Mouse (Mus musculus) liver, adult 2 months (tissue): ENCODE measurements around the gene Gmnn. TPM values are rescaled to one million over a fixed set of nuclear protein-coding genes. Genes with fewer than 3 reads are reported as not detected.

Source experiments
- DNase-seq: peaks from one replicate; pipeline ENCODE4 v3.0.0-alpha.2; 2011; ENCODE audit warnings: low read depth, low spot score; ENCODE audit errors: extremely low read depth
- H3K27ac ChIP-seq: fragments of 200-500 bp; replicated peaks from 2 replicates; pipeline ENCODE4 v1.5.1; 2012; ENCODE audit warnings: low read depth, mild to moderate bottlenecking, control low read depth, inconsistent platforms, low read length; ENCODE audit not compliant: insufficient read depth
- H3K27me3 ChIP-seq: fragments of 200-500 bp; 2 replicates; pipeline ENCODE4 v1.6.1; 2012; ENCODE audit warnings: mild to moderate bottlenecking, moderate library complexity, low read length, inconsistent platforms; ENCODE audit not compliant: control insufficient read depth, insufficient read depth
- H3K36me3 ChIP-seq: fragments of 200-500 bp; 2 replicates; pipeline ENCODE4 v1.6.1; 2012; ENCODE audit warnings: low read length, inconsistent platforms; ENCODE audit not compliant: control insufficient read depth, insufficient read depth
- H3K4me1 ChIP-seq: fragments of 200-500 bp; 2 replicates; pipeline ENCODE4 v1.6.1; 2011; ENCODE audit warnings: low read length; ENCODE audit not compliant: control insufficient read depth, insufficient read depth
- H3K4me3 ChIP-seq: fragments of 200-500 bp; 2 replicates; pipeline ENCODE4 v1.5.1; 2011; ENCODE audit warnings: low read depth, mild to moderate bottlenecking, control low read depth, low read length, moderate library complexity; ENCODE audit not compliant: insufficient read depth
- H3K79me2 ChIP-seq: fragments of 200-500 bp; 2 replicates; pipeline ENCODE4 v1.6.1; 2012; ENCODE audit warnings: inconsistent platforms, mild to moderate bottlenecking, low read length, moderate library complexity; ENCODE audit not compliant: control insufficient read depth, insufficient read depth
- H3K9ac ChIP-seq: fragments of 200-500 bp; 2 replicates; pipeline ENCODE4 v1.6.1; 2012; ENCODE audit warnings: low read depth, mild to moderate bottlenecking, control low read depth, inconsistent platforms, low read length
- CTCF ChIP-seq: fragments of 200-500 bp; IDR thresholded peaks from 2 replicates; pipeline ENCODE4 v1.5.1; 2011; ENCODE audit warnings: low read depth, low read length, control low read depth
- POLR2A ChIP-seq: fragments of 200-500 bp; IDR thresholded peaks from 2 replicates; pipeline ENCODE4 v1.6.1; 2011; ENCODE audit warnings: low read length, control low read depth; ENCODE audit not compliant: insufficient read depth; ENCODE audit errors: extremely low read depth
- WGBS: fragments of 180-500 bp; shearing (Covaris S2); methylation state at CpG from one replicate; pipeline ENCODE4 v1.1.7; 2018; 5-methylcytosine and 5-hydroxymethylcytosine counted together
- polyA plus RNA-seq: library from polyadenylated mRNA; depleted of rRNA; stranded (reverse); fragments of >200 nt; gene quantifications from 2 replicates; pipeline ENCODE4 v1.2.3, GENCODE M21; 2012
- total RNA-seq: library from RNA; depleted of rRNA; stranded (reverse); fragments of >200 nt; gene quantifications from 2 replicates; pipeline ENCODE4 v1.2.3, GENCODE M21; 2014

Gene Gmnn
- total and polyA plus RNA-seq, 2 experiments: 1.4 to 13.6 TPM

DNA sequence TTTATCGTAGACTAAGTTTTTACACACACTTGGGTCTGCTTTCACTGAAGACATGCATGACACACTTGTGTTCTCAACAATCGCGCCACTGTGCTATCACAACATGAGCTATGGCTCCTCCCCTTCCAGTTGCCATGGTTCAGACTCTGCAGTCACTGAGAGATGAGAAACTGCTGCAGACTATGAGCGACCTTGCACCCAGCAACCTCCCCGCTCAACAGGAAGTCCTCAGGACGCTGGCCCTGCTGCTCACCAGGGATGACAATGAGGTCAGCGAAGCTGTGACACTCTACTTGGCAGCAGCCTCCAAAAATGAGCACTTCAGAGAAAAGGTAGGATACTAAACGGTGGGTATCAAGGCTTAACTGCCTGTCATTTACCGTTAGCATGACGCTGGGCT lies 40.2 kb downstream of the Gmnn start:
- H3K4me1 ChIP-seq: no peaks in the 10 kb centered on the region
- H3K27ac ChIP-seq: no peak overlapping the region
- no peaks in the 10 kb centered on the region for H3K79me2 ChIP-seq
- no peak overlapping the region for H3K9ac ChIP-seq
- no peak overlapping the region for H3K4me3 ChIP-seq
- H3K27me3 ChIP-seq: no peaks in the 10 kb centered on the region
- TF ChIP-seq CTCF (no peak), POLR2A (no peak)
- DNase-seq: no peak
- 67% methylated on average over 10 of the region's 10 CpGs for WGBS
- H3K36me3 ChIP-seq: no peaks in the 10 kb centered on the region

DNA sequence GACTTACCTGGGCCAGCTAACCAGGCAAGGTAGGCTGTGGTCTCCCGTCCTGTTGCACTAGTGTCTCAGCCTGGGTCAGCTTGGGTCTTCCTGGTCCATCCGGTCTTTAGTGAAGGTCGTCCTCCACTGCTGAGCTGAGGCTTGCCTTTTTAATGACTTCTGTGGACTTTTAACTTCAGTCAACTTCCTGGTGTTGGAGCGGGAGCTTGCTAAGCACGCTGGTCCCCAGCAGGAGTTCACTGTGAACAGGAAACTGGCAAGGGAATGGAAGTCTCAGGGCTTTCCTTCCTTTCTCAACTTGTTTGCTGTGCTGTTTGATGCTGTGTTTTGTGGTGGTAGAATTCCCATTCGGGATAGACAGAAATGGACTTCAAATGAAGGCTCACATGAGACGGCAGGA lies 44.0 kb downstream of the Gmnn start:
- Histone ChIP-seq H3K36me3 (no peaks in the 10 kb centered on the region), H3K79me2 (no peaks in the 10 kb centered on the region), H3K4me3 (no peak overlapping the region), H3K9ac (no peak overlapping the region), H3K27ac (no peak overlapping the region), H3K27me3 (no peaks in the 10 kb centered on the region), H3K4me1 (no peaks in the 10 kb centered on the region)
- no peak for DNase-seq
- WGBS: 58% methylated on average over 7 of the region's 7 CpGs
- TF ChIP-seq POLR2A: no peak
- no peak for TF ChIP-seq CTCF

DNA sequence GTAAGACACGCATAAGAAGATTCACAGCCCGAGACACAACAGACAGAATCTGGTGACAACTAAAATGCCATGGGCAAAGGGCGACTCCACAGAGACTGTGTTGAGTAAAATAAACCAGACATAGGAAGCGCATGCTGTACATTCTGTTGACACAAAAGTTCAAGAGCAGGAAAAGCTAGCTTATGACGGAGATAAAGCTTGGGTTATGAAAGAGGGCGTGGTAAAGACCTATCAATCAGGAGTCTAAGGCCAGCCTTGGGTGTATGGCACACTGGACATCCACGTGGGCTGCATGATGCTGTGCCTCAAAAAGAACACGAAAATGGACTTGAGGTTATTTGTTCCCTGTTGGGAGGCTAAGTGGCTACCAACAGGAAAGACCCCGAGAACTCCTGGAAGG lies 45.3 kb downstream of the Gmnn start:
- no peak for TF ChIP-seq POLR2A
- no peak for TF ChIP-seq CTCF
- Histone ChIP-seq H3K36me3 (no peaks in the 10 kb centered on the region), H3K4me1 (no peaks in the 10 kb centered on the region), H3K27ac (no peak overlapping the region), H3K27me3 (no peaks in the 10 kb centered on the region), H3K79me2 (no peaks in the 10 kb centered on the region), H3K4me3 (no peak overlapping the region), H3K9ac (no peak overlapping the region)
- no peak for DNase-seq
- WGBS: 61% methylated on average over 9 of the region's 9 CpGs

DNA sequence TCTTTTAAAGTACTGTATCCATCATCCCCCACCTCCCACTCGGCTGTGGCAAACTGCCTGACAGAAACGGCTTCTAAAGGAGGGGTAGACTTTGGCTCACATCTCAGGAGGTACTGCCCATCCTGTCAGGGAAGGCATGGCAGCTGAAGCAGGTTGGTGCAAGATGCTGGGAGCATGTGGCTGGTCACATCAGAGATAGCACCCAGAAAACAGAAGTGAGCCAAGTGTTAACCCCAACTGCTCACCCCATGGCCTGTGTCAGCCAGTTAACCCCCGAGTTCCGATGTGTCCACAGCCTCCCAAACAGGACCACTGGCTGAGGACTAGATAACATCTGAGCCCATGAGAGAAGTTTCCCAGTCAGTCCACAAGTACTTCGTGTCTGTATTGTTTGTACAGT lies 46.1 kb downstream of the Gmnn start:
- H3K36me3 ChIP-seq: no peaks in the 10 kb centered on the region
- H3K4me1 ChIP-seq: no peaks in the 10 kb centered on the region
- H3K4me3 ChIP-seq: no peak overlapping the region
- DNase-seq: no peak
- no peak overlapping the region for H3K9ac ChIP-seq
- no peaks in the 10 kb centered on the region for H3K27me3 ChIP-seq
- no peaks in the 10 kb centered on the region for H3K79me2 ChIP-seq
- H3K27ac ChIP-seq: no peak overlapping the region
- 63% methylated on average over 5 of the region's 5 CpGs for WGBS
- TF ChIP-seq CTCF (no peak), POLR2A (no peak)

DNA sequence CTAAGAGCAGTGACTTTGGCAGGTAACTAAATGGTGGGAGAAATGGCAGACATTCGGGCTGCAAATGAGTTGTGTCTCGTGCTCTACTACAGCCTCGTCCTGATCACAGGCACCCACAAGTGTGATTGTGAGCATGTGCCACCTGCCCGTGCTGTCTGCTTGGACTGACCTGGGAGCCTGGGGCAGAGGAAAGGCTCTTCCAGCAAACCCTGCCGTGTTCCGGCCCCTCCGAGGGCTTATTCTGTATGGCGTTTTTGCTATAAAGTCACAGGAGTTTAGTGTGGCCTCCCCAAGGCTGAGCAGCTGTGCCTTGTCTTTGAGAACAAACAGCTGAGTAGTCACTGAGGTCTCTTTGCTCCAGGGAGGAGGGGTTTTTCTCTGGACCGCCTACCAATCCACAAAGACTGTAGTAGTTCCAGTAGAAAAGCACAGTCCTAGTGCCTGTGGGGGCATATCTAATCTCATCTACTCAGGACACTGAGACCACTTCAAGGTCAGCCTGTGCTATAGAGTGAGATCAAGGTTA lies 47.3 kb downstream of the Gmnn start:
- Histone ChIP-seq H3K9ac (no peak overlapping the region), H3K4me3 (no peak overlapping the region), H3K79me2 (no peaks in the 10 kb centered on the region), H3K27me3 (no peaks in the 10 kb centered on the region), H3K36me3 (no peaks in the 10 kb centered on the region), H3K4me1 (no peaks in the 10 kb centered on the region), H3K27ac (no peak overlapping the region)
- WGBS: 89% methylated on average over 9 of the region's 9 CpGs
- TF ChIP-seq POLR2A (no peak), CTCF (no peak)
- DNase-seq: no peak

DNA sequence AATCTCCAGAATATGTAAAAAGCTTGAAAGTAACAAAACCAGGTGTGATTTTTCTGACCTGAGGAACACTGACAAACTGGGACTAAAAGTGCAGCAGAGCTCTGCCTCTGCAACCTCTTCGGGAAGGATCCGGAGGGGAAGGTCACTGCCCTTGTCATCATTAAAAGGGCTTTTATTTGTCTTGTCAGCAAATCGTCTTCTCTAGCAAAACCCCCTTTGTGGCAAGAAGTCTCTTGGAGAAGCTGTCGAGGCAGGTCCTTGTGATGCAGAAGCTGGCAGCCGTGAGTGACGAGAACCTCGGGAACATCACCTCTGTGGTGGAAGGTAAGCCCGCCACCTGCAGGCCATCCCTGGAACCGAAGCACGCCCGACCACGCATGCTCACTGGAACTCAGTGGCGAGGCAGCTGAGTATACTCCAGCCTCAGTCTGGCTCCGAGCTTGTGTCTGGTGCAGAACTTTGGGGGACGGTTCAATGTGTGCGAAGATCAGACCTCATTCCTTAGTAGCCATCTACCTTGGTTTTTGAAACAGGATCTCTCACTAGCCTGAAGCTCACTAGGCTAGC lies 48.2 kb downstream of the Gmnn start:
- Histone ChIP-seq H3K27ac (no peak overlapping the region), H3K27me3 (no peaks in the 10 kb centered on the region), H3K4me1 (no peaks in the 10 kb centered on the region), H3K9ac (peak overlapping the region; percentile 38; the same call in 1 of the 2 replicates), H3K36me3 (no peaks in the 10 kb centered on the region), H3K79me2 (no peaks in the 10 kb centered on the region), H3K4me3 (no peak overlapping the region)
- 7% methylated on average over 16 of the region's 16 CpGs for WGBS
- peak; percentile 96 for TF ChIP-seq CTCF
- no peak for TF ChIP-seq POLR2A
- peak; percentile 62 for DNase-seq
